Mouse (Mus musculus) thymus, postnatal 36 days (tissue): ENCODE measurements around the gene Apln.
A peak's percentile ranks its signal among the peaks of the same experiment; 100 is the strongest.

Source experiments
- DNase-seq, 2 experiments: peaks; one replicate each; pipeline ENCODE4 v3.0.0; 2022; ENCODE audit warnings: mixed read lengths in 2 of 2

Apln gene

DNA sequence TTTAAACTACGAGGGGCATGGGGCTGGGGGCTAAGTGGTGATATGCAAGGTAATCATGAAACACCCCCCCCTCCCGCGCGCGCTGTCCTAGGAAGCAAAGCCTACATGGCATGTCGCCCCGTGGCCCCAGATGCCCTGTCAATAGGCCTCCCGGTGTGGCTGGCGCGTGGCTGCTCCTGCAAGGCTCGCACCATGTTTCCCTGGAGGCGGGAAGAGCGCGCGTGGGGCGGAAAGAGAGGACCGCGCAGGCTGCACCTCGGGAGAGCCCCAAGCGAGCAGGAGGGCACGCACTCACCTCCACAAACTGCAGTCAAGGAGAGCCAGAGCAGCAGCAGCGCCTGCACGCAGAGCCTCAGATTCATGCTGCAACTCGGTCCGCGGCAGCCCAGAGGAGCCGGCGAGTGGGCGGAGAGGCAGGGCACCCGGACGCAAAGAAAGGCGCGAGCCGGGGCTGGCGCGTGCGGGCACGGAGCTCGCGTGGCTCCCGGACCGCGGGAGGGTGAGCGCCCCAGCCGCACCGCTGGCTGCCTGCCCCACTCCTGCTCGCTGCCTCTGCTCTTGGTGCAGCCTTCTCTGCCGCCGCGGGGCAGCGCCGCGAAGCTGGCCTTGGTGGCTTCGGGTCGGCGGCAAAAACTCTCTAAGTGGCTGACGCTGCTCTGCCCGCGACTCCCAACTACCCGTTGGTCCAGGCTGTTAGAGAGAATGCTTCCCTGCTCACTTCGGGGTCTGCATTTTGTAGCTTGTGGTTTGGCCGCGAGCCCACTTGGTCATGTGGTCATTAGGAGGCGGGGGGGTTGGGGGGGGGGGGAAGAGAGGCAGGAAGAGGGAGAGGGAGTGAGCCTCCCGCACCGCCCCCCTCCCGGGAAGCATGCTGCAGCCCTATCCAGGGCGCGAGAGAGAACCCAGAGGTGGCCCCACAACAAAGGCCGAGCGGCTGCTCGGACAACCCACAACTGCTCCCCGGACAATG, at the start of gene Apln:
Gene Apln (minus strand): TSS at position 710 of the 970 bp plus-strand sequence.
- peak; percentile 1 to 10 for DNase-seq

DNA sequence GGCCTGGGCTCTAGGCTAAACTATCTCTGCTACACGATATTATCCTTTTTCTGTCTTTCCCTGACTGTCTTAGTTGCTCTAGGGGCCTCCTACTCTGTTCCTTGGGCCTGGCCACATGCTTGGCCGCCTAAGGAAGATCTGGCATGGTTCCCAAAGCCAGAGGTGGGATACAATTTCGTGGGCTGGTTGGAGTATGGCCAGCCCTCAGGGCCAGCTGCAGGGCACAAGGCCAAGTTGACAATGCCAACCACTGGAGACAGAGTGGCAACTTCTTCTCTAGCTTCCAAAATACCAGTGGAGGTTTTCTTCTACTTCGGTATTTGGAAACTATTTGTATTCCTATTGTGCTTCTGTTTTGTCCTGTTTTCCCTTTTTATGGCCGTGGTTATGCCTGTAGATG, 47.7 kb upstream of the Apln start:
- no peak for DNase-seq

- no peak for DNase-seq
Measured at GRCm38 (mm10) chrX:48076806-48077425, 42.3 kb upstream of the Apln start.

- no peak for DNase-seq
Measured at GRCm38 (mm10) chrX:48074691-48075090, 40.0 kb upstream of the Apln start.

DNA sequence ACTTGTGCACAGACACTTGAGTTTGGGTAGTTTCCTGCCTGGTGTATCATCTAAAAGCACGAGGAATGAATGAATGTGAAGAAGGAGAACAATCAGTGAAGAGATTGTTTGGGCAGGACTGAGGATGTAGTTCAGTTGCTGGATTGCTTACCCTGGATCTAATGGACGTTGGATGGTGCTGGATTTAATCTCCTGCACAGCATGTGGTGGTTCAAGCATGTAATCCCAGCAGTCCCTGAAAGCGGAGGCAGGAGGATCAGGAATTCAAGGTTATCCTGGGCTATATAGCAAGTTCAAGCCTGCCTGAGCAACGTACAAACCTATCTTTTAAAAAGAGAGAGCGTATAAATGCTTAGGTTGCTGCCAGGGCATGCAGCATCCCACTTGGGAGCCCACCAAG, 37.7 kb upstream of the Apln start:
- no peak for DNase-seq

- DNase-seq, result no peak
Measured at GRCm38 (mm10) chrX:48071961-48072360, 37.3 kb upstream of the Apln start.

DNA sequence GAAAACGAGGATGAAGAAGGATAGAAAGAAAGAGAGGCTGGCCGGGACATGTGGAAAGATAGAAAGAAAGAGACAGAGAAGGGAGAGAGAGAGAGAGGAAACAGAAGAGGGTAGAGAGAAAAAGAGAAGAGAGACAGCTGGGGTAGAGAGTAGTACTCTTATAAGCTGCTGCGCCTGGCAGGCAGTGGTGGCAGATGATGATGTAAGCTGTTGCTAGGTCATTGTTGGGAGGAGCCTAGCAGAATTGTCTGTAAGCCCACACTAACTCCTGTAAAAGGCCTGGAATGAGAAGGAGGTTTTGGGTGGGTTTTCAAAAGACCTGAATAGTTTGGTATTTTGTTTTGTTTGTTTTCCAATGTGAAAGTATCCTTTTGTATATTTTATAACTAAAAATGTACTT, 32.2 kb upstream of the Apln start:
- DNase-seq, result no peak

DNA sequence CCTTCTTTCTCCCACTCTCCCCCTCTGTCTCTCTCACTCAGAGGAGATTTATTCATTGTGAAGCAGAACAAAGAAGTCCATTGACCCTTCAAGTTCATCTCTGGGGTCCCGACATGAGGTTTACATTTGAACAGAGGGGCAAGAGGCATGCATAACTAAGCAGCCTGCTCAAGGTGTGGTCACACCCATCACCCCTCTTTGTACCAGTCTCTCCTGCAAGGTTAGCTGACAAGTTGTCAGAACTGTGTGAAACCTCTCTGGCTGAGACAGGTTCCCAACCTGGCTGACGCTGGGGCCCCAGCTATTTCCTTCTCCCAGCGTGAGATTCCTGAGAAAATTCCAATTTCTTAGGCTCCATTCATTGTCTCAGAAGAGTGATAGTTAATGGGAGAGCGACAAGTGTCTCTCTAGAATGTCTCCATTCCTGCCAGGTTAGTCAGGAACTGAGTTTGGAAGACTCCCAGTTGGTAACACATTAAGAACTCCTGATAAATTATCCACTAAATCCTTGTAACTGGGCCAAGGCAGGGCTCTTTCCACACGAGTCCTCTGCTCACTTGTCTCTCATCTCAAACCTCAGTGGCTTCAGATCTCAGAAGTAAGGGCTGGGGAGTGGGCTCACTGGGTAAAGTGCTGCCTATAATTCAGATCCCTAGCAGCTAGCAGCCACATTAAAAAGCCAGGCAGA, 29.7 kb upstream of the Apln start:
- no peak for DNase-seq

GRCm38 (mm10) chrX:48062481-48062880, 27.8 kb upstream of the Apln start:
- DNase-seq, result no peak

GRCm38 (mm10) chrX:48054186-48055015, 19.7 kb upstream of the Apln start:
- DNase-seq, result peak; percentile 23 to 43

GRCm38 (mm10) chrX:48053743-48054142, 19.1 kb upstream of the Apln start:
- no peak for DNase-seq

DNA sequence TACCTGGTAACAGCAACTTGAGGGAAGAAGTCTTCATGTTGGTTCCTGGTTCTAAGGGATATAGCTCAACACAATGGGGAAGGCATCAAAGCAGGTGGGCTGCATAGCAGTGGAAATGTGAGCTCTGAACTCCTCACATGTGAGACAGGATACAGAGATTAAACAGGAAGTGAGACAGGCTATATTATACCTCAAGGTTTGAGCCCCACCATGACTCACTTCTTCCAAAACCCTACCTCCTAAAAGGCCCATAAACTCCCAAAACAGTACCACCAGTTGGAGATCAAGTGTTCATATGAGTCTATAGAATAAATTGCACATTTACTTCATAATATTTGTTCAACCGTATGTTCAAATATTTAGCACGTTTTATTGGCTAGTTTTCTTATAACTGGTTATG, 11.7 kb upstream of the Apln start:
- no peak for DNase-seq

DNA sequence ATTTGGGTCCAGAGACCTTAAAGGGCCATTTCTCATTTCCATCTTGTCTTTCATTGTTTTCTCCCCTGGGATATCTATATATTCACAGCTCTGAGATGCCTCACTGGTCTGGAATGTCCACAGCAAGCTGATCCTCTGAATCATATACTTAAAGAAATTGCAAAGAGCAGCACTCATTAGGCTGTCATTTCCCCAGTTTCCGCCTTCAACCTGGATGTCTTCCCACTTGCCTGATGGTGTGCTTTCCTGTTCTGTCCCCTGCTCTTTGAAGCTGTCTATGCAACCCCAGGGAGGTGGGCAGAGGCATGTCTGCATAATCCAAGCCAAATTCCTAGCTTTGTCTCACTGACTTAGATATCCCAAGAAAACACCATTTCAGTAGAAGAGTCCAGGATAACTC, 9.6 kb upstream of the Apln start:
- DNase-seq, result no peak

DNA sequence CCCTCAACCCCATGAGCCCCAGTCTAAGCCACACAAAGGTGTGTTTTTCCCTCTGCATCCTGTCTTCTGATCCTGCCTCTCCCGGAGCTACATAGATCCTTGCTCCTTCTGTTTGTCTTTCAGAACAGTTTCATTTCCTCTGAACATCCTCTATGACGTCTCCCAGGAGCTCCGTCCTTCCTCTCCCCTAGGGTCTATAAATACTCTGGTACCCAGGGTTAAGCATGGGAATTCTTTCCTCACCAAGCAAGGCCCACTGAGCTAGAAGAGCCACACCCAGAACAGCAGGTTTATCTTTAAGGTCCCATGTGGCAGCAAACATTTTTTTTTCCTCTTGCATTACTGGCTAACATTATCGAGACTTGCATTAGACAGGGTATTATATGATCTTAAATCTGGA, 8.1 kb upstream of the Apln start:
- no peak for DNase-seq

- DNase-seq, result no peak
Measured at GRCm38 (mm10) chrX:48040379-48040778, 5.7 kb upstream of the Apln start.

- DNase-seq, result no peak
Measured at GRCm38 (mm10) chrX:48033766-48034143, 898 bp downstream of the Apln start.

- DNase-seq, result no peak
Measured at GRCm38 (mm10) chrX:48033024-48033423, 1.6 kb downstream of the Apln start.

DNA sequence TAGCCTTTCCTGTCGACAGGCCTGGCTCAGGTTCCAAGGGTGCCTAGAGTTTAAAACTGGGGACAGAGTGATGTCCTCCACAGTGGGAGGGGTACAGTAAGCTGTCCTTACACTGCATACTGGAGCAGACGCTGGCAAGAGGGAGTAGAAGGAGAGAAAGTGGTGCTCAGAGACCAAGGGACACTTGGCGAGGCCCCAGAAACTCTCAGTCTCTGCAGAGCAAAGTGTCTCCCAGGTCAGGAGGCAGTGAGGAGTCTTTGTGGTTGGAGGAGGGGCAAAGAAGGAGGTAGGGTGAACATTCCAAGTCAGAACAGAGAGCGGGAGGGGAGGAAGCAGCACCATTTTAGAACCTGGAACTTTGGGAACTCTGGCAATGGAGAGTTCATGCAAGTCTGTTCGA, 2.8 kb downstream of the Apln start:
- DNase-seq, result no peak

- DNase-seq, result no peak
Measured at GRCm38 (mm10) chrX:48030593-48030992, 4.1 kb downstream of the Apln start.

GRCm38 (mm10) chrX:48022811-48023210, 11.8 kb downstream of the Apln start:
- no peak for DNase-seq

DNA sequence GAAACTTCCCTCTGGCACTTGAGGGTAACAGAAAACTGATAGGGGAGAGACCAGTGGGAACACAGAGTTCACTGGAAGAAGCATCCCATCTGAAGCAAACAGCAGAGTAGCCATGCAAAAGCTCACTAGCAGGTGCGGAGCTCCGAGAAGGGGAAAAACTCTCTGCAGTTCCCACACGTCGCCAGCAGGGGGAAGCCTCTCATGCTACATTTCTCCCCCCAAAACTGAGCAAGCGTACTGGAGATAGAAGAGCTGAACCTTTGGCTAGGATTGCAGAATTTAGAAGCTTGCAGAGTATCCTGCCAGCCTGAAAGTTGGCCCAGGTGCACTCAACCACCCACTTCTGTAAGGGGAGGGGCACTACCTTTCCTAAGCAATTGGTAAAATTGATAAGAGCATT, 14.7 kb downstream of the Apln start:
- DNase-seq, result peak; percentile 66 to 67

GRCm38 (mm10) chrX:48019359-48019758, 15.3 kb downstream of the Apln start:
- no peak for DNase-seq
